Mouse (Mus musculus) ES-E14 (cell line): ENCODE measurements around the gene Sh3d21. TPM values are rescaled to one million over a fixed set of nuclear protein-coding genes. Genes with fewer than 3 reads are reported as not detected.

ENCODE experiments used
- DNase-seq: peaks from one replicate; pipeline ENCODE4 v3.0.0-alpha.2; 2013; ENCODE audit warnings: low read depth, low spot score
- H3K27ac ChIP-seq: 2 replicates; pipeline ENCODE4 v1.5.1; 2012; ENCODE audit warnings: low read depth, mild to moderate bottlenecking, low read length, moderate library complexity, mixed read lengths; ENCODE audit not compliant: poor library complexity, insufficient read depth, severe bottlenecking
- H3K36me3 ChIP-seq: 2 replicates; pipeline ENCODE4 v1.6.1; 2012; ENCODE audit warnings: mild to moderate bottlenecking, low read length, moderate library complexity, mixed read lengths; ENCODE audit not compliant: control insufficient read depth, poor library complexity, insufficient read depth, severe bottlenecking
- H3K4me1 ChIP-seq, 2 experiments: fragments of 150-350 bp in 1 of 2; sonication (generic) in 1 of 2; 2 replicates each; pipeline ENCODE4 v1.6.1; 2012; ENCODE audit warnings: low read length in 2 of 2, mild to moderate bottlenecking in 1 of 2, mixed read lengths in 1 of 2; ENCODE audit not compliant: control insufficient read depth in 2 of 2, insufficient read depth in 2 of 2, poor library complexity in 1 of 2
- H3K4me3 ChIP-seq, 2 experiments: fragments of 150-350 bp in 1 of 2; sonication (generic) in 1 of 2; 2 replicates each; pipeline ENCODE4 v1.5.1; 2012; ENCODE audit warnings: low read length in 2 of 2, low read depth in 1 of 2, mild to moderate bottlenecking in 1 of 2, mixed read lengths in 1 of 2; ENCODE audit not compliant: insufficient read depth in 1 of 2, poor library complexity in 1 of 2, severe bottlenecking in 1 of 2
- H3K9ac ChIP-seq: 2 replicates; pipeline ENCODE4 v1.6.1; 2012; ENCODE audit warnings: low read depth, mild to moderate bottlenecking, low read length, mixed read lengths; ENCODE audit not compliant: poor library complexity, insufficient read depth, severe bottlenecking
- H3K9me3 ChIP-seq: fragments of 150-350 bp; sonication (generic); 2 replicates; pipeline ENCODE4 v1.6.1; 2012; ENCODE audit warnings: low read depth, mild to moderate bottlenecking, low read length; ENCODE audit not compliant: control insufficient read depth, insufficient read depth
- CHD2 ChIP-seq: IDR thresholded peaks from 2 replicates; pipeline ENCODE4 v1.6.1; 2014; ENCODE audit warnings: mild to moderate bottlenecking, low read depth, low read length, inconsistent platforms
- HCFC1 ChIP-seq: IDR thresholded peaks from 2 replicates; pipeline ENCODE4 v1.6.1; 2012; ENCODE audit warnings: low read length, inconsistent platforms, borderline replicate concordance; ENCODE audit not compliant: insufficient read depth
- MAFK ChIP-seq: IDR thresholded peaks from 2 replicates; pipeline ENCODE4 v1.6.1; 2014; ENCODE audit warnings: mild to moderate bottlenecking, low read depth, low read length, inconsistent platforms; ENCODE audit not compliant: insufficient read depth
- ZC3H11A ChIP-seq: IDR thresholded peaks from 2 replicates; pipeline ENCODE4 v1.6.1; 2012; ENCODE audit warnings: low read depth, mild to moderate bottlenecking, inconsistent platforms, low read length, borderline replicate concordance
- ZNF384 ChIP-seq: IDR thresholded peaks from 2 replicates; pipeline ENCODE4 v1.6.1; 2012; ENCODE audit warnings: low read depth, low read length, inconsistent platforms
- in situ Hi-C, 2 experiments: fragments of 600-800 bp; cut with MboI; formaldehyde crosslinking; loops; one replicate each; pipeline ENCODE4 v1.15.1; 2025; ENCODE audit warnings: low sequenced_read_pairs in 2 of 2, inconsistent platforms in 1 of 2; ENCODE audit not compliant: unreplicated experiment in 2 of 2
- total RNA-seq: library from RNA; depleted of rRNA; stranded (reverse); fragments of 300-350 nt; gene quantifications from 2 replicates; pipeline ENCODE4 v1.2.3, GENCODE M21; 2012; rRNA removed

Gene Sh3d21
- total RNA-seq, result 2.4 and 3.0 TPM in 2 replicates

- TF ChIP-seq ZNF384, result no peak
- H3K9me3 ChIP-seq, result no peaks in the 10 kb centered on the region
- peak within 1 kb of the TSS; percentile 54 for H3K27ac ChIP-seq
- H3K36me3 ChIP-seq, result peaks cover 23% of the 10 kb centered on the region
- H3K4me3 ChIP-seq, result peak within 1 kb of the TSS; percentile 74 to 75
- in situ Hi-C loops, result no loop called here
- H3K9ac ChIP-seq, result peak within 1 kb of the TSS; percentile 80
- peak; percentile 33 for DNase-seq
- H3K4me1 ChIP-seq, result peaks cover 4 to 15% of the 10 kb centered on the region in 2 experiments
Measured at GRCm38 (mm10) chr4:126163067-126163659, at the start of gene Sh3d21. Sh3d21 (minus strand) TSS chr4:126163491.

GRCm38 (mm10) chr4:126207081-126207480 is 43.8 kb upstream of the Sh3d21 start:
- H3K4me1 ChIP-seq, result peaks cover 11 to 13% of the 10 kb centered on the region in 2 experiments
- H3K27ac ChIP-seq, result no peak overlapping the region
- TF ChIP-seq ZNF384, result no peak
- no peak for DNase-seq
- H3K9me3 ChIP-seq, result no peaks in the 10 kb centered on the region
- in situ Hi-C loops, result no loop called here
- no peak overlapping the region for H3K4me3 ChIP-seq
- no peaks in the 10 kb centered on the region for H3K36me3 ChIP-seq
- no peak overlapping the region for H3K9ac ChIP-seq

- in situ Hi-C loops, result no loop called here
- H3K4me1 ChIP-seq, result peaks cover 11 to 17% of the 10 kb centered on the region in 2 experiments
- H3K9ac ChIP-seq, result no peak overlapping the region
- peaks cover 3% of the 10 kb centered on the region; the same call in 1 of the 2 replicates for H3K36me3 ChIP-seq
- no peak overlapping the region for H3K4me3 ChIP-seq
- no peak for DNase-seq
- no peak overlapping the region for H3K27ac ChIP-seq
- H3K9me3 ChIP-seq, result no peaks in the 10 kb centered on the region
- TF ChIP-seq ZC3H11A, result no peak
- no peak for TF ChIP-seq MAFK
- no peak for TF ChIP-seq ZNF384
- no peak for TF ChIP-seq HCFC1
- no peak for TF ChIP-seq CHD2
Measured at GRCm38 (mm10) chr4:126205386-126205785, 42.1 kb upstream of the Sh3d21 start.

- Histone ChIP-seq H3K9me3 (no peaks in the 10 kb centered on the region), H3K36me3 (peaks cover 3% of the 10 kb centered on the region; the same call in 1 of the 2 replicates), H3K4me1 (peaks cover 11 to 17% of the 10 kb centered on the region in 2 experiments), H3K4me3 (no peak overlapping the region), H3K27ac (no peak overlapping the region), H3K9ac (no peak overlapping the region)
- in situ Hi-C loops, result no loop called here
- no peak for DNase-seq
- TF ChIP-seq MAFK (no peak), HCFC1 (no peak)
Measured at GRCm38 (mm10) chr4:126204661-126205230, 41.5 kb upstream of the Sh3d21 start.

GRCm38 (mm10) chr4:126204016-126204415 is 40.7 kb upstream of the Sh3d21 start:
- no peaks in the 10 kb centered on the region for H3K9me3 ChIP-seq
- peaks cover 11 to 20% of the 10 kb centered on the region in 2 experiments for H3K4me1 ChIP-seq
- TF ChIP-seq CHD2 (no peak), HCFC1 (no peak), MAFK (no peak), ZNF384 (no peak), ZC3H11A (no peak)
- H3K9ac ChIP-seq, result no peak overlapping the region
- DNase-seq, result peak; percentile 52
- in situ Hi-C loops, result no loop called here
- 0 out of 4 replicates have a peak overlapping the region, but pooled peaks of 1 of the 2 experiments have one; percentile 78 for H3K4me3 ChIP-seq
- peaks cover 5% of the 10 kb centered on the region; the same call in 1 of the 2 replicates for H3K36me3 ChIP-seq
- no peak overlapping the region for H3K27ac ChIP-seq
